Mouse (Mus musculus) midbrain, embryonic 14.5 days (tissue): Measurements from ENCODE around the gene Immp2l. TPM values are rescaled to one million over a fixed set of nuclear protein-coding genes. Genes with fewer than 3 reads are reported as not detected.

ENCODE experiments used
- ATAC-seq: fragments of 200-750 bp; cut with Nextera tagmentation; 2 replicates; pipeline ENCODE4 v1.8.0; 2017; ENCODE audit warnings: moderate number of reproducible peaks, moderate library complexity; ENCODE audit not compliant: low FRiP score, low TSS enrichment
- DNase-seq: peaks from one replicate; pipeline ENCODE4 v3.0.0-alpha.2; 2015
- H3K27ac ChIP-seq: fragments of 300-500 bp; sonication (generic); replicated peaks from 2 replicates; pipeline ENCODE4 v1.5.1; 2014; ENCODE audit warnings: mild to moderate bottlenecking, low read depth, low read length, moderate library complexity
- H3K27me3 ChIP-seq: fragments of 300-500 bp; sonication (generic); 2 replicates; pipeline ENCODE4 v1.6.1; 2014; ENCODE audit warnings: low read length, control low read depth, mixed read lengths; ENCODE audit not compliant: control insufficient read depth, insufficient read depth
- H3K36me3 ChIP-seq: fragments of 300-500 bp; sonication (generic); 2 replicates; pipeline ENCODE4 v1.6.1; 2014; ENCODE audit warnings: low read length, control low read depth; ENCODE audit not compliant: control insufficient read depth, insufficient read depth
- H3K4me1 ChIP-seq: fragments of 300-500 bp; sonication (generic); 2 replicates; pipeline ENCODE4 v1.6.1; 2014; ENCODE audit warnings: mild to moderate bottlenecking, antibody characterized with exemption, low read length, control low read depth; ENCODE audit not compliant: control insufficient read depth, insufficient read depth
- H3K4me2 ChIP-seq: fragments of 300-500 bp; sonication (generic); 2 replicates; pipeline ENCODE4 v1.6.1; 2014; ENCODE audit warnings: mild to moderate bottlenecking, low read length, moderate library complexity
- H3K4me3 ChIP-seq: fragments of 300-500 bp; sonication (generic); replicated peaks from 2 replicates; pipeline ENCODE4 v1.5.1; 2014; ENCODE audit warnings: low read depth, low read length
- H3K9ac ChIP-seq: fragments of 300-500 bp; sonication (generic); replicated peaks from 2 replicates; pipeline ENCODE4 v1.6.1; 2014; ENCODE audit warnings: mild to moderate bottlenecking, low read length, moderate library complexity
- H3K9me3 ChIP-seq: fragments of 300-500 bp; sonication (generic); 2 replicates; pipeline ENCODE4 v1.6.1; 2016; ENCODE audit warnings: low read length, control low read depth, mixed read lengths; ENCODE audit not compliant: control insufficient read depth
- WGBS: fragments of 180-500 bp; shearing (Covaris S2); extraction: QIAGEN DNeasy Blood & Tissue Kit; methylation state at CpG from one replicate; pipeline ENCODE4 v1.1.7; 2014; 5-methylcytosine and 5-hydroxymethylcytosine counted together
- polyA plus RNA-seq: library from polyadenylated mRNA; unstranded; fragments of >200 nt; fragmentation: Nextera tagmentation; extraction: Ambion mirVana; gene quantifications from 2 replicates; pipeline ENCODE4 v1.2.1, GENCODE M21; 2014

Gene Immp2l
- polyA plus RNA-seq, 1 experiment from 2014 or later: 5.5 TPM

GRCm38 (mm10) chr12:41950726-41951125 is 926.8 kb downstream of the Immp2l start:
- ATAC-seq (no peak), DNase-seq (no peak)
- H3K27me3 ChIP-seq: no peaks in the 10 kb centered on the region
- no peak overlapping the region for H3K9ac ChIP-seq
- H3K4me2 ChIP-seq: no peak overlapping the region
- no peaks in the 10 kb centered on the region for H3K4me1 ChIP-seq
- H3K9me3 ChIP-seq: no peaks in the 10 kb centered on the region
- no peak overlapping the region for H3K4me3 ChIP-seq
- no peaks in the 10 kb centered on the region for H3K36me3 ChIP-seq
- WGBS: 95% methylated on average over 2 of the region's 2 CpGs
- H3K27ac ChIP-seq: no peak overlapping the region

DNA sequence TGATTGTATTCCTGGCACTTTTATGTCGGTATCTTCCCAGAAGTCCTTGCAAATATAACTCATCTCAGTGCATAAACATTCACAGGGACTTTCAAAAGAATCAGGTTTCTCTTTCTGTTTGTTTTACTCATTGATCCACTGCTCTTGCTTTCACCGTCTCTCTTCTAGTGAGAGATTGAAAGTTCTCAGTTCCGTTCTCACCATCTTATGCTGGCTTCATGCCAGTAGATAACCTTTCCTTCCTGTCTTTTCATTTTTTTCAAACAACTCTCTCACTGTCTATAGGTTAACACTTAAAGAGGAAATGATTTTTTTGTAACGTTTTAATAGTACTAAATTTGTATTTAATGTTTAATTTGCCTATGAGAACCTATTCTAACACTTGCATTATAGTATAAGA is 937.1 kb downstream of the Immp2l start:
- H3K36me3 ChIP-seq: no peaks in the 10 kb centered on the region
- DNase-seq: no peak
- H3K9me3 ChIP-seq: no peaks in the 10 kb centered on the region
- H3K4me2 ChIP-seq: no peak overlapping the region
- H3K9ac ChIP-seq: no peak overlapping the region
- H3K4me3 ChIP-seq: no peak overlapping the region
- no peak overlapping the region for H3K27ac ChIP-seq
- H3K27me3 ChIP-seq: no peaks in the 10 kb centered on the region
- no peaks in the 10 kb centered on the region for H3K4me1 ChIP-seq
- WGBS: 65% methylated on average over 4 of the region's 4 CpGs
- ATAC-seq: no peak

DNA sequence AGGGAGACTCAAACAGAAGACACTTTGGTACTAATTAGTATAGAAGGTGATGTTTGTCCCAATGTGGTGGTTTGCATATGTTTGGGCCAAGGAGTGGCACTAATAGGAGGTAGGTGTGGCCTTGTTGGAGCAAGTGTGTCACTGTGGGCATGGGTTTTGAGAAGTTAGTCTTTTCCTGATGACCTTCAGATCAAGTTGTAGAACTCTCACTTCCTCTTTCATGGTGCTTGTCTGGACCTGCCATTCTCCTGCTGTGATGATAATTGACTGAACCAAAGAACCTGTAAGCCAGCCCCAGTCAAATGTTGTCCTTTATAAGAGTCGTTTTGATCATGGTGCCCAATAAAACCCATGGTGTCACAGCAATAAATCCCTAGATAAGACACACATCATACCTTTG is 967.5 kb downstream of the Immp2l start:
- Histone ChIP-seq H3K27ac (no peak overlapping the region), H3K9me3 (no peaks in the 10 kb centered on the region), H3K27me3 (no peaks in the 10 kb centered on the region), H3K4me1 (no peaks in the 10 kb centered on the region), H3K4me2 (no peak overlapping the region), H3K4me3 (no peak overlapping the region), H3K36me3 (no peaks in the 10 kb centered on the region), H3K9ac (no peak overlapping the region)
- 93% methylated on average over 1 of the region's 1 CpGs for WGBS
- DNase-seq (no peak), ATAC-seq (no peak)
